Mouse (Mus musculus) neural tube, embryonic 11.5 days (tissue): Measurements from ENCODE around the gene Shkbp1. TPM values are rescaled to one million over a fixed set of nuclear protein-coding genes. Genes with fewer than 3 reads are reported as not detected.

ENCODE experiments used
- ATAC-seq: fragments of 200-750 bp; cut with Nextera tagmentation; 2 replicates; pipeline ENCODE4 v1.8.0; 2017; ENCODE audit warnings: moderate number of reproducible peaks, mild to moderate bottlenecking, moderate TSS enrichment, moderate library complexity; ENCODE audit not compliant: insufficient read depth, low FRiP score, low TSS enrichment
- DNase-seq: peaks from one replicate; pipeline ENCODE4 v3.0.0-alpha.2; 2015; ENCODE audit warnings: low spot score
- H3K27ac ChIP-seq: fragments of 300-500 bp; sonication (generic); 2 replicates; pipeline ENCODE4 v1.5.1; 2014; ENCODE audit warnings: low read depth, mild to moderate bottlenecking, low read length
- H3K27me3 ChIP-seq: fragments of 300-500 bp; sonication (generic); 2 replicates; pipeline ENCODE4 v1.6.1; 2014; ENCODE audit warnings: mild to moderate bottlenecking, low read length, mixed read lengths; ENCODE audit not compliant: control insufficient read depth, insufficient read depth
- H3K36me3 ChIP-seq: fragments of 300-500 bp; sonication (generic); 2 replicates; pipeline ENCODE4 v1.6.1; 2014; ENCODE audit warnings: mild to moderate bottlenecking, low read length, moderate library complexity, mixed read lengths; ENCODE audit not compliant: control insufficient read depth, insufficient read depth
- H3K4me1 ChIP-seq: fragments of 300-500 bp; sonication (generic); 2 replicates; pipeline ENCODE4 v1.6.1; 2014; ENCODE audit warnings: low read length, mixed read lengths; ENCODE audit not compliant: control insufficient read depth, insufficient read depth
- H3K4me2 ChIP-seq: fragments of 300-500 bp; sonication (generic); 2 replicates; pipeline ENCODE4 v1.6.1; 2014; ENCODE audit warnings: low read depth, mild to moderate bottlenecking, moderate library complexity
- H3K4me3 ChIP-seq: fragments of 300-500 bp; sonication (generic); 2 replicates; pipeline ENCODE4 v1.5.1; 2014; ENCODE audit warnings: low read depth, low read length
- H3K9ac ChIP-seq: fragments of 300-500 bp; sonication (generic); 2 replicates; pipeline ENCODE4 v1.6.1; 2014; ENCODE audit warnings: mild to moderate bottlenecking, low read length
- H3K9me3 ChIP-seq: fragments of 300-500 bp; sonication (generic); 2 replicates; pipeline ENCODE4 v1.6.1; 2016; ENCODE audit warnings: low read length; ENCODE audit not compliant: control insufficient read depth
- WGBS: fragments of 180-500 bp; shearing (Covaris S2); extraction: QIAGEN DNeasy Blood & Tissue Kit; methylation state at CpG from one replicate; pipeline ENCODE4 v1.1.7; 2014; 5-methylcytosine and 5-hydroxymethylcytosine counted together
- polyA plus RNA-seq: library from polyadenylated mRNA; unstranded; fragments of >200 nt; fragmentation: Nextera tagmentation; extraction: Ambion mirVana; gene quantifications from 2 replicates; pipeline ENCODE4 v1.2.1, GENCODE M21; 2014

The Shkbp1 gene
- polyA plus RNA-seq, 1 experiment from 2014 or later = 52.8 TPM

- WGBS = 2% methylated on average over 22 of the region's 22 CpGs
- Histone ChIP-seq H3K4me2 (no peak overlapping the region), H3K4me1 (peaks cover 2% of the 10 kb centered on the region; the same call in 1 of the 2 replicates)
Measured at GRCm38 (mm10) chr7:27375274-27375673, 19.5 kb upstream of the Shkbp1 start.

GRCm38 (mm10) chr7:27371715-27372462 lies 16.1 kb upstream of the Shkbp1 start:
- Histone ChIP-seq H3K9me3 (no peaks in the 10 kb centered on the region), H3K27me3 (peaks cover 93% of the 10 kb centered on the region), H3K4me1 (peaks cover 2% of the 10 kb centered on the region; the same call in 1 of the 2 replicates), H3K36me3 (no peaks in the 10 kb centered on the region), H3K9ac (no peak overlapping the region), H3K27ac (no peak overlapping the region), H3K4me3 (no peak overlapping the region), H3K4me2 (0 out of 2 replicates have a peak overlapping the region, but pooled peaks have one; percentile 6)
- 4% methylated on average over 44 of the region's 44 CpGs for WGBS
- DNase-seq (no peak), ATAC-seq (no peak)

More at GRCm38 (mm10) chr7:27375274-27375673, 19.5 kb upstream of the Shkbp1 start:
- ATAC-seq (no peak), DNase-seq (no peak)
- H3K9ac ChIP-seq = no peak overlapping the region
- H3K36me3 ChIP-seq = no peaks in the 10 kb centered on the region
- no peak overlapping the region for H3K27ac ChIP-seq
- H3K27me3 ChIP-seq = peaks cover 68% of the 10 kb centered on the region
- no peaks in the 10 kb centered on the region for H3K9me3 ChIP-seq
- no peak overlapping the region for H3K4me3 ChIP-seq

DNA sequence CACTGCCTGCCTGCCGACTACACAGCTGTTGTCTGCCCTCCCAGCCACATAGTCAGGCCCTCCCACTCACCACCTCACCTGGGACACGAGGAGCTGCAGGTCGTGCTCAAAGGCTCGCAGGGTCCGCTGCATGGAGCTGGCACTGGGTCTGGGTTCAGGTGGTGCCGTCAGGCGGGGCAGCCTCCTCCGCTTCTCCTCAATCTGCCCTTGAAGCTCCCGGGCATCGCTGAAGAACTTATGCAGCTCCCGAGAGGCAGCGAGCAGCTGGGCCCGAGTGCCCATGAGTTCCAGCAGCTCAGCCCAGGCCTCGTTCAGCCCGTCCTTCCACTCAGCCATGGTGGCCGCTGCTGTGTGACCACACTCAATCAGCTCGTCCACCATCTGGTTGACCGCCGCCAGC lies 13.3 kb upstream of the Shkbp1 start:
- 82% methylated on average over 19 of the region's 19 CpGs for WGBS
- ATAC-seq (no peak), DNase-seq (no peak)
- H3K4me1 ChIP-seq = peaks cover 2% of the 10 kb centered on the region; the same call in 1 of the 2 replicates
- no peak overlapping the region for H3K4me3 ChIP-seq
- H3K4me2 ChIP-seq = no peak overlapping the region
- no peaks in the 10 kb centered on the region for H3K9me3 ChIP-seq
- peaks cover 97% of the 10 kb centered on the region for H3K27me3 ChIP-seq
- H3K9ac ChIP-seq = no peak overlapping the region
- H3K27ac ChIP-seq = no peak overlapping the region
- H3K36me3 ChIP-seq = no peaks in the 10 kb centered on the region

GRCm38 (mm10) chr7:27367976-27368375 lies 12.2 kb upstream of the Shkbp1 start:
- Histone ChIP-seq H3K27me3 (peaks cover 98% of the 10 kb centered on the region), H3K9me3 (no peaks in the 10 kb centered on the region), H3K9ac (no peak overlapping the region), H3K27ac (no peak overlapping the region), H3K4me2 (no peak overlapping the region), H3K4me1 (peaks cover 2% of the 10 kb centered on the region; the same call in 1 of the 2 replicates), H3K36me3 (no peaks in the 10 kb centered on the region), H3K4me3 (no peak overlapping the region)
- ATAC-seq = no peak
- DNase-seq = no peak
- WGBS = 10% methylated on average over 11 of the region's 11 CpGs

GRCm38 (mm10) chr7:27366082-27366844 lies 10.4 kb upstream of the Shkbp1 start:
- no peak for ATAC-seq
- DNase-seq = no peak
- 45% methylated on average over 21 of the region's 21 CpGs for WGBS

DNA sequence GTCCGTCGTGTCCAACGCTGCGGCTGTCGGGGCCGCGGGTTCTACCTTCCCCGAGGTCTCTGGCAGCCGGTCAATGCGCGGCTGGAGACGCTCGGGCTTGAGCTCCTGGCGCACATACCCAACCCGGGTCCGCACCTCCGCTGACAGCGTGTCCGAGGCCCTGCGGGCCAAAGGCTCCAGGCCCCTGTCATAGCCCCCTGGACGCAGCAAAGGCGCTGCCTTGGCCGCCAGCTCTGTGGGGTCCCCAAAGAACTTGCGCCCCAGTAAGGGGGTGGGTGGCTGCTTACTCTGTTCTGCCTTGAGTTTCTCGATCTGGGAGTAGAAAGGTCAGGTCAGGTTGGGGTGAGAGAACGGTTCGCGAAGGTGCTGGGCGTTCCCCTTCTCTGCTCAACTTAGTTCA lies 8.6 kb upstream of the Shkbp1 start:
- no peak for ATAC-seq
- peaks cover 70% of the 10 kb centered on the region for H3K27me3 ChIP-seq
- 3% methylated on average over 29 of the region's 29 CpGs for WGBS
- H3K4me2 ChIP-seq = no peak overlapping the region
- H3K27ac ChIP-seq = no peak overlapping the region
- H3K4me1 ChIP-seq = no peaks in the 10 kb centered on the region
- H3K4me3 ChIP-seq = peak overlapping the region; percentile 6; the same call in 1 of the 2 replicates
- no peaks in the 10 kb centered on the region for H3K9me3 ChIP-seq
- H3K9ac ChIP-seq = no peak overlapping the region
- no peak for DNase-seq
- no peaks in the 10 kb centered on the region for H3K36me3 ChIP-seq

More at GRCm38 (mm10) chr7:27366082-27366844, 10.4 kb upstream of the Shkbp1 start:
- no peaks in the 10 kb centered on the region for H3K4me1 ChIP-seq
- H3K4me2 ChIP-seq = no peak overlapping the region
- no peak overlapping the region for H3K4me3 ChIP-seq
- no peaks in the 10 kb centered on the region for H3K36me3 ChIP-seq
- H3K9ac ChIP-seq = no peak overlapping the region
- no peak overlapping the region for H3K27ac ChIP-seq
- no peaks in the 10 kb centered on the region for H3K9me3 ChIP-seq
- H3K27me3 ChIP-seq = peaks cover 89% of the 10 kb centered on the region

- peak; percentile 92 for ATAC-seq
- H3K9me3 ChIP-seq = no peaks in the 10 kb centered on the region
- peak; percentile 100 for DNase-seq
- peak overlapping the region; percentile 42 for H3K4me3 ChIP-seq
- no peak overlapping the region for H3K27ac ChIP-seq
- H3K4me2 ChIP-seq = peak overlapping the region; percentile 71
- H3K9ac ChIP-seq = peak overlapping the region; percentile 56
- under 1% methylated on average over 50 of the region's 52 CpGs for WGBS
- no peaks in the 10 kb centered on the region; the same call in 1 of the 2 replicates for H3K4me1 ChIP-seq
- H3K27me3 ChIP-seq = peaks cover 62% of the 10 kb centered on the region
- H3K36me3 ChIP-seq = no peaks in the 10 kb centered on the region
Measured at GRCm38 (mm10) chr7:27361283-27361946, 5.6 kb upstream of the Shkbp1 start.

GRCm38 (mm10) chr7:27360749-27361148 lies 4.9 kb upstream of the Shkbp1 start:
- no peak for ATAC-seq

More at GRCm38 (mm10) chr7:27360749-27361148, 4.9 kb upstream of the Shkbp1 start:
- Histone ChIP-seq H3K27ac (no peak overlapping the region), H3K4me1 (no peaks in the 10 kb centered on the region; the same call in 1 of the 2 replicates), H3K9me3 (no peaks in the 10 kb centered on the region), H3K36me3 (no peaks in the 10 kb centered on the region), H3K9ac (no peak overlapping the region), H3K27me3 (peaks cover 56% of the 10 kb centered on the region), H3K4me3 (peak overlapping the region; percentile 8), H3K4me2 (peak overlapping the region; percentile 71)
- no peak for DNase-seq
- 55% methylated on average over 6 of the region's 6 CpGs for WGBS
